Mouse (Mus musculus) B cell, adult 67 days (primary cell): ENCODE results near the gene Gadl1. TPM values are rescaled to one million over a fixed set of nuclear protein-coding genes. Genes with fewer than 3 reads are reported as not detected.

Experiments used
- total RNA-seq, 2 experiments: library from RNA; stranded (reverse); gene quantifications; 4 replicates each; pipeline ENCODE4 v1.2.4; 2023

Gadl1 gene
- not detected for total RNA-seq

GRCm38 (mm10) chr9:115909155-115909554, at the start of gene Gadl1:
Gene Gadl1, plus strand, starts transcription at chr9:115909455.

